Mouse (Mus musculus) splenic B cell, adult 2 months (primary cell): ENCODE measurements around the gene Rtn1.

Experiments used
- DNase-seq: peaks from one replicate; pipeline ENCODE4 v3.0.0-alpha.2; 2011; ENCODE audit warnings: low read depth, low spot score
- H3K27me3 ChIP-seq: 2 replicates; pipeline ENCODE4 v1.6.1; 2012; ENCODE audit warnings: mild to moderate bottlenecking, low read length, moderate library complexity, mixed read lengths; ENCODE audit not compliant: control insufficient read depth, poor library complexity, insufficient read depth, severe bottlenecking
- H3K36me3 ChIP-seq: 2 replicates; pipeline ENCODE4 v1.6.1; 2012; ENCODE audit warnings: mild to moderate bottlenecking, low read length, moderate library complexity, mixed read lengths; ENCODE audit not compliant: control insufficient read depth, poor library complexity, insufficient read depth, severe bottlenecking

Rtn1 gene

GRCm38 (mm10) chr12:72360926-72361615, 47.8 kb downstream of the Rtn1 start:
- no peaks in the 10 kb centered on the region for H3K36me3 ChIP-seq
- DNase-seq = peak; percentile 4
- H3K27me3 ChIP-seq = no peaks in the 10 kb centered on the region

- no peaks in the 10 kb centered on the region for H3K27me3 ChIP-seq
- no peak for DNase-seq
- no peaks in the 10 kb centered on the region for H3K36me3 ChIP-seq
Observed at GRCm38 (mm10) chr12:72359903-72360302, 49.0 kb downstream of the Rtn1 start.

GRCm38 (mm10) chr12:72357667-72358420, 51.0 kb downstream of the Rtn1 start:
- no peaks in the 10 kb centered on the region for H3K36me3 ChIP-seq
- no peak for DNase-seq
- H3K27me3 ChIP-seq = no peaks in the 10 kb centered on the region

GRCm38 (mm10) chr12:72354241-72354640, 54.6 kb downstream of the Rtn1 start:
- no peaks in the 10 kb centered on the region for H3K36me3 ChIP-seq
- H3K27me3 ChIP-seq = no peaks in the 10 kb centered on the region
- no peak for DNase-seq

GRCm38 (mm10) chr12:72353506-72353905, 55.3 kb downstream of the Rtn1 start:
- Histone ChIP-seq H3K36me3 (no peaks in the 10 kb centered on the region), H3K27me3 (no peaks in the 10 kb centered on the region)
- no peak for DNase-seq

DNA sequence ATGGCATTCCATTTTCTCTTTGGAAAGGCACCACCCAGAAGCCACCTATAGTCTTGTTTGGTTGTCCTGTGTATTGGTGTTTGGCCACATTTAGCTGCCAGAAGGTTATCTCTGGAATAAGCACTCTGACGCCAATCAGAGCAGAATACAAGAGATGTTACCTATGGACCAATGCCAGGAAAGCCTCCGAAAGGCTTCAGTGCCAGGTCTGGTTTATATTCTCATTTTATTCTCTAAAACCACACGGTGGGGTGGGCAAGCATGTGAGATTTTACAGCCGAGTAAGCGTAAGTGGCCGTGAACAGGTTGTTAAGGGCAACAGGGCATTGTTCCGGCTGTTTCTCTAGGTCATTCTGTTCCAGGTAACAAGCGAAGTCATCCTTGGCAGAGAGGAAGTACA, 60.3 kb downstream of the Rtn1 start:
- no peaks in the 10 kb centered on the region for H3K27me3 ChIP-seq
- DNase-seq = no peak
- no peaks in the 10 kb centered on the region for H3K36me3 ChIP-seq

- no peak for DNase-seq
- Histone ChIP-seq H3K27me3 (no peaks in the 10 kb centered on the region), H3K36me3 (no peaks in the 10 kb centered on the region)
Observed at GRCm38 (mm10) chr12:72347184-72347583, 61.7 kb downstream of the Rtn1 start.

DNA sequence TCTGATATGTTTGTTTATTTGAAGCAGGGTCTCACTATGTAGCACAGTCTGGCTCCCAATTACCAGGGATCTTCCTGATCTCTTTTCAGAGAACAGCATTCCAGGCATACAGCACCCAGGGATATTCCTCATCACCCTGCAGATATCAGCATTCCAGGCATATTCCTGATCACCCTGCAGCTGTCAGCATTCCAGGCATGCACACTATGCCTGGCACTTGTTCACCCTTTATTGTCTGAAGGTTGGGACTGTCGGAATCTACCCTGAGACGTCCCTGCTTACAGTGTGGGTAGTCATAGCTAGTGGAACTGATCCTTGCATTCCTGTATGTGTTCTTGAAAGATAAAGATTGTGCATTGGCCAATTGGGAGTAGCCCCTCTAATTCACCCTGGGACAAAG, 65.2 kb downstream of the Rtn1 start:
- H3K27me3 ChIP-seq = no peaks in the 10 kb centered on the region
- H3K36me3 ChIP-seq = no peaks in the 10 kb centered on the region
- no peak for DNase-seq

- Histone ChIP-seq H3K36me3 (no peaks in the 10 kb centered on the region), H3K27me3 (no peaks in the 10 kb centered on the region; the same call in 1 of the 2 replicates)
- peak; percentile 25 for DNase-seq
Observed at GRCm38 (mm10) chr12:72336009-72336408, 72.8 kb downstream of the Rtn1 start.

- H3K27me3 ChIP-seq = no peaks in the 10 kb centered on the region; the same call in 1 of the 2 replicates
- no peaks in the 10 kb centered on the region for H3K36me3 ChIP-seq
- no peak for DNase-seq
Observed at GRCm38 (mm10) chr12:72332488-72333013, 76.3 kb downstream of the Rtn1 start.

GRCm38 (mm10) chr12:72331912-72332487, 76.9 kb downstream of the Rtn1 start:
- no peak for DNase-seq
- H3K27me3 ChIP-seq = no peaks in the 10 kb centered on the region; the same call in 1 of the 2 replicates
- no peaks in the 10 kb centered on the region for H3K36me3 ChIP-seq

DNA sequence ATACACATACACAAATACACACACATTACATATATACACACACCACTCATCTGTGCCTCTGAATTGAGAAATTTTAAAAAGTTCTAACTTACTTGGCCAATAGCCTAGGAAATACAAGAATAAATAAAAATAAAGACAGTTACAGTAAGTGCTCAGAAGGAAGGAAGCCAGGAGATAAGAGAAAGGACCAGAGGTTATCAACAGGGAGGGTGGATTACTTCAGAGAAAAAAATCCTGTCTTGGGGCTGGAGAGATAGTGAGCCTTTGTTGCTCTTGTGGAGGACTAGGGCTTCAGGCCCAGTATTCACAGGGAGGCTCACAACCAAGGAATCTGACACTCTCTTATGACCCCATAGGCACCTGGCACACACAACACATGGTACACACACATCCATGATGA, 82.8 kb downstream of the Rtn1 start:
- Histone ChIP-seq H3K27me3 (no peaks in the 10 kb centered on the region), H3K36me3 (no peaks in the 10 kb centered on the region)
- DNase-seq = no peak

GRCm38 (mm10) chr12:72325025-72325424, 83.8 kb downstream of the Rtn1 start:
- Histone ChIP-seq H3K27me3 (no peaks in the 10 kb centered on the region), H3K36me3 (no peaks in the 10 kb centered on the region)
- no peak for DNase-seq

DNA sequence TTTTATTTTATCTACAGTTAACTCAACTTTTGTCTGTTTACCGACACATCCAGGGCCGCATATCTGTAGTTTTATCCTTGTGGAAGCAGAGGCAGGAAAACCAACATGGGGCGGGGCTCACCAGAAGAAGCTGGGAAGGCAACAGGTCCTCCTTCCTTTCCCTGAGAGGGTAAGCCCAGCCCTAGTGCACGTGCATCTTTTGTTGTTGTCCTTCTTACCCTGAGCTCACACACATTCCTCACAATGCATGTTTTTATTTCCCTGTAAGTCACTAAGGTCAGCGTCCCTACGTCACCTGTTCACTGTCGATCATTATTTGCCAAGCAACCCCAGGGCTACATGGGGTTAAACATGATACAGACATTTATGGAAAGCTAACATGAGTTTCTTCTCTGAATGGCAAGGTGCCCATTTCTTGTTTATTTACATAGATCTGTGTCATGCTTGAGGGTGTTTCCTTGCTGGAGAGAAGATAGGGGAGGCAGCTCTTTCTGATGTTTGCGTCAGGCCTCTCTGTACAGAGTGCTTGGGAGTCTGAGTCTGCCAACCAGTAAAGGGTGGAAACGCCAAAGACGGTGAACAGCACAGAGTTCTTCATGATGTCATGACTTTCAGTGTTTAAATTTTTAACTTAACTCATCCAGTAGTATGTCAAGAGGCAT, 84.5 kb downstream of the Rtn1 start:
- no peak for DNase-seq
- Histone ChIP-seq H3K27me3 (no peaks in the 10 kb centered on the region), H3K36me3 (no peaks in the 10 kb centered on the region)

- no peak for DNase-seq
- Histone ChIP-seq H3K27me3 (no peaks in the 10 kb centered on the region), H3K36me3 (no peaks in the 10 kb centered on the region)
Observed at GRCm38 (mm10) chr12:72323778-72324177, 85.1 kb downstream of the Rtn1 start.
